Mouse (Mus musculus) bone marrow macrophage, adult 2 months (primary cell): ENCODE data around the gene Slc48a1. TPM values are rescaled to one million over a fixed set of nuclear protein-coding genes. Genes with fewer than 3 reads are reported as not detected.

Experiments
- H3K27ac ChIP-seq: 2 replicates; pipeline ENCODE4 v1.5.1; 2012; ENCODE audit warnings: low read depth, low read length; ENCODE audit not compliant: insufficient read depth
- H3K4me1 ChIP-seq: 2 replicates; pipeline ENCODE4 v1.6.1; 2012; ENCODE audit warnings: low read length; ENCODE audit not compliant: control insufficient read depth, insufficient read depth
- H3K4me3 ChIP-seq: 2 replicates; pipeline ENCODE4 v1.5.1; 2012; ENCODE audit warnings: mild to moderate bottlenecking, low read length, moderate library complexity; ENCODE audit not compliant: insufficient read depth
- CTCF ChIP-seq: IDR thresholded peaks from 2 replicates; pipeline ENCODE4 v1.5.1; 2012; ENCODE audit warnings: low read depth, mild to moderate bottlenecking, low read length, moderate library complexity
- POLR2A ChIP-seq: IDR thresholded peaks from 2 replicates; pipeline ENCODE4 v1.6.1; 2012; ENCODE audit warnings: mild to moderate bottlenecking, low read depth, low read length, borderline replicate concordance
- polyA plus RNA-seq: library from polyadenylated mRNA; stranded (reverse); fragments of >200 nt; gene quantifications from 2 replicates; pipeline ENCODE4 v1.2.4, GENCODE M21; 2012; ENCODE audit not compliant: missing spikeins, insufficient read depth, insufficient read length

Slc48a1 gene
- polyA plus RNA-seq, 1 experiment, result 265 TPM

- Histone ChIP-seq H3K4me1 (peaks cover 18% of the 10 kb centered on the region), H3K4me3 (no peak overlapping the region), H3K27ac (no peak overlapping the region)
- TF ChIP-seq POLR2A (no peak), CTCF (no peak)
Observed at GRCm38 (mm10) chr15:97839473-97839872, 61.2 kb downstream of the Slc48a1 start.

- H3K27ac ChIP-seq, result no peak overlapping the region
Observed at GRCm38 (mm10) chr15:97839991-97840455, 61.7 kb downstream of the Slc48a1 start.

GRCm38 (mm10) chr15:97840781-97841180 is 62.5 kb downstream of the Slc48a1 start:
- peaks cover 18% of the 10 kb centered on the region for H3K4me1 ChIP-seq
- no peak overlapping the region for H3K27ac ChIP-seq

More at GRCm38 (mm10) chr15:97839991-97840455, 61.7 kb downstream of the Slc48a1 start:
- no peak for TF ChIP-seq POLR2A
- TF ChIP-seq CTCF, result no peak
- Histone ChIP-seq H3K4me3 (no peak overlapping the region), H3K4me1 (peaks cover 18% of the 10 kb centered on the region)

GRCm38 (mm10) chr15:97841383-97841782 is 63.1 kb downstream of the Slc48a1 start:
- Histone ChIP-seq H3K27ac (no peak overlapping the region), H3K4me3 (no peak overlapping the region)
- TF ChIP-seq CTCF (no peak), POLR2A (no peak)

More at GRCm38 (mm10) chr15:97840781-97841180, 62.5 kb downstream of the Slc48a1 start:
- no peak overlapping the region for H3K4me3 ChIP-seq
- TF ChIP-seq CTCF (no peak), POLR2A (no peak)

GRCm38 (mm10) chr15:97842058-97842457 is 63.7 kb downstream of the Slc48a1 start:
- H3K4me1 ChIP-seq, result peaks cover 18% of the 10 kb centered on the region
- no peak overlapping the region for H3K27ac ChIP-seq
- no peak overlapping the region for H3K4me3 ChIP-seq
- TF ChIP-seq POLR2A (no peak), CTCF (no peak)

More at GRCm38 (mm10) chr15:97841383-97841782, 63.1 kb downstream of the Slc48a1 start:
- peaks cover 18% of the 10 kb centered on the region for H3K4me1 ChIP-seq

Other genes with a start within 250 kb of the Slc48a1 start
- 9.9 and 10.4 TPM in 2 replicates for gene Rpap3, start 72.7 kb upstream of the Slc48a1 start, polyA plus RNA-seq
- gene Endou, start 47.2 kb upstream of the Slc48a1 start, polyA plus RNA-seq, result not detected in 2 replicates
- gene Rapgef3, start 10.5 kb upstream of the Slc48a1 start, polyA plus RNA-seq, result 2.6 and 3.7 TPM in 2 replicates
- gene Hdac7, start 66.0 kb downstream of the Slc48a1 start, polyA plus RNA-seq, result 14.8 and 16.0 TPM in 2 replicates
- 0.45 and 0.82 TPM in 2 replicates for gene Vdr, start 132.1 kb downstream of the Slc48a1 start, polyA plus RNA-seq
- 60.3 and 70.3 TPM in 2 replicates for gene Tmem106c, start 185.7 kb downstream of the Slc48a1 start, polyA plus RNA-seq
- gene Col2a1, start 226.2 kb downstream of the Slc48a1 start, polyA plus RNA-seq, result 0.87 and 1.0 TPM in 2 replicates